Mouse (Mus musculus) urinary bladder, adult 2 months (tissue): ENCODE data around the gene Ndufaf3. TPM values are rescaled to one million over a fixed set of nuclear protein-coding genes. Genes with fewer than 3 reads are reported as not detected.
A peak's percentile ranks its signal among the peaks of the same experiment; 100 is the strongest.

Experiments
- DNase-seq: peaks from one replicate; pipeline ENCODE4 v3.0.0; 2022; ENCODE audit warnings: low spot score
- polyA plus RNA-seq: library from polyadenylated mRNA; depleted of rRNA; stranded (reverse); fragments of >200 nt; gene quantifications from 2 replicates; pipeline ENCODE4 v1.2.3, GENCODE M21; 2012

The Ndufaf3 gene
- polyA plus RNA-seq, 1 experiment, result 33.6 TPM

DNA sequence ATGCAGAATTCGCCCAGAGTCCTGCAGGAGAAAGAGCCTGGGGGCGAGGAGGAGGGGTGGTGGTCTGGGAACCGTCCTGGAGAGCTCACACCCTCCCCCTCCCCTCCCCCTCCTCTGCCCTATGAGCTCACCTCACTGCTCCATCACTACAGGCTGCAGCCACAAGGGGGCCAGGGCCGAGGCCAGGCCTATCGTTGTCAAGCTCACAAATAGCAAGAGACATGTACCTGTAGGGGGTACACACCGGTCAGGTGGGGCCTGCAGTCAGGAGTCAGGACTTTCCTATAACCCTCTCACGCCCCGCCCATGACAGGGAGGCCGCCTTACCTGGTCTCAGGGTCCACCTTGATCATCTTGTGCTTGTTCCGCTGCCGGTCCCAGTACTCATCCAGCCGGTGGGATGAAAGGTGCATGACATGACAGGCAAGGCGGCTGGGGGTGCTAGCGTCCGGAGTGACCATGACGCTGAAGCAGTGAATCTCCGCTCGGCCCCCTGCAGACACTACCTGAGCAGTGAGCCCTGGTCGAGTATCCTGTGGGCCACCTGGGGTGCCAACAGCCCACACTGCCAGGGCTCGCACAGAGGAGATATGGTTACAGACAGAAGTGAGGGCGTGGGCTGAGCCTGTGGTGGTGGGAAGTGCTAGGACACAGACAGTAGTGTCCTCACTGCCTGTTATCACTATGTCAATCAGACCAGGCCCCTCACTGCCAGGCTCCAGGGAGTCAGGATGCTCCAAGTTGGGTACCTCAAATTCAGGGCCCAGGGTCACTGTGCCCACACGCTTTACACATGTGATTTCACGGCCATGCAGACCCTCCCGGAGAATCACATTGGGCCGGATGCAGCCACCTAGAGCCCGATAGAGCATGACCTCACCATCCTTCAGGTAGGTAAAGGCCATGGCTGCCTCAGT, 6.8 kb upstream of the Ndufaf3 start:
- DNase-seq, result no peak

GRCm38 (mm10) chr9:108572321-108572720, 5.1 kb upstream of the Ndufaf3 start:
- no peak for DNase-seq

DNA sequence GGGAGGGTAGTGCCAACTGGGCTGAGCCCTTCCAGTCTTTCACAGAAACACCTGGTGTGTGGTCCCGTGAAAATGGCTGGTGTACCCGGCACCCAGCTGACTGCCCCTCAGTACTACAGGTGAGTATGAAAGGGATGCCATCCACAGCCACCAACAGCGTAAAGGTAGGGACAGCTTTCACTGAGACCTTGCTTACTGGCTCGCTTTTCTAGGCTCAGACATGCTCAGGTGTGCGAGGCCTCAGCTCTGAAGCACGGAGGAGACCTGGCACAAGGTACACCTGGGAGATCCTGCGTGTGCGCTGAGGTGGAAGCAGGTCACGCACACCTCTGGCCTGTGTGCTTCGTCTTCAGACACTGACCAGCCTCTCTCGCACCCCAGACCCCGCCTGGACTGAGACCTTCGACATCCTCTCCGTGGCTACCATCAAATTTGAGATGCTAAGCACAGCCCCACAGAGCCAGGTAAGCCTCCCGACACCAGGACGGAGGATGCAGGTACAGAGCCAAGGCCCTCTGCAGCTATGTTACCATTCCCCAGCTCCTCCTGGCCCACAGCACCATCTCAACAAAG, 4.3 kb upstream of the Ndufaf3 start:
- no peak for DNase-seq

DNA sequence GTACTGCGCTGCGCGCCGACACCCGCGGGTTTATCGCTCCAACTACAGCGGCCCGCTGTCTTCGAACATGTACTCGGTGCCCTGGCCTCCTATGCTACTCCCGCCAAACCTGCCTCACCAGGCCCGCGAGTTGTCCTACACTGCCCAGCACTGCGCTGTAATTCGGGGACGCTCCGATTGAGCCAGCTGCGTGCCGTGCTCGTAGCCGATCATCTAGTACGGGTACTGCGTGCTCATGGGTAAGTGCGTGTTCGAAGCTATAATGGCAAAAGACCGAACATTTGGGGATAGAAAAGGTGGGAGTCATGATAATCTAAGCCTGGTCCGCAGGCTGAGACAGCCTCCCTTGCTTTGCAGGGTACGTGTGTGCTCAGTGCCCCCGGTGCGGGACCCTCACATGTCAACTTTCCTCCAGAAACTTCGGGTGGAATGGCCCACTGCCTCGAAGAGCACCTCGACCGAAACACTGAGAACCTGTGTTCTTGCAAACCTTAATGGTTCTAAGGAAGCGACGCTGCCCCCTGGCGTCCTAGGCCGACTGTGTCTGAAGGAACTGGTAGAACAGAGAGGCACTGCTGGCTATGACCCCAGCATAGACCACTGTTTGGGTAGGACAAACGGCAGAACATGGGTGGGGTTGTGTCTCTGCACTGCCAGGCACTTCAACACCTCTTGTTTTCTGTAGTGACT, 3.1 kb upstream of the Ndufaf3 start:
- no peak for DNase-seq

GRCm38 (mm10) chr9:108569381-108570206, 2.4 kb upstream of the Ndufaf3 start, which contains the start of gene Dalrd3:
Gene Dalrd3, plus strand, starts transcription at chr9:108569886.
- DNase-seq, result peak; percentile 66

GRCm38 (mm10) chr9:108568511-108568921, 1.3 kb upstream of the Ndufaf3 start:
- no peak for DNase-seq

DNA sequence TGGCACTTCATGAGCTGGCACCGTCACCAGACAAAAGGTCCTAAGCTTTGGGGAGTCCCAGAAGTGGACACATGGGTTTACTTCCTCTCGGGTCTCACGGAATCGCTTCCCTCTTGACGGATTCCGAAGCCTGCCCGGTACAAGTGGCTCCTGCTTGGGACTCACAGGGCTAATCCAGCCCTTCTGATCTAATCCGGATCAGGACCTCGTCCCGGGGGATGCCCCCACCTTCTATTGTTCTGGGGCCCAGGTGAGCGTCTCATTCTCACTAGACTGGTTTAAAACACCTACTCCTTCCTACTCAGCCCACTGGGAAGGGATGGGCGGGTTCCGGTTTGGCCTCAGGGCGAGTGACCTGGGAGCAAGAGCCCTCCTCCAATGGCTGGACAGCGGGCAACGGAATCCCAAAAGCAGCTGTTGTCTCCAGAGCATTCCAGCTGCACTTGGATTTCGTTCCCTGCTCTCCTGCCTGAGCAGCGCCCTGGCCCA, 741 bp upstream of the Ndufaf3 start:
- no peak for DNase-seq

GRCm38 (mm10) chr9:108565881-108566814, 1.1 kb downstream of the Ndufaf3 start:
- DNase-seq, result no peak

GRCm38 (mm10) chr9:108564131-108564530, 3.1 kb downstream of the Ndufaf3 start:
- DNase-seq, result no peak

- no peak for DNase-seq
These were observed 3.6 kb downstream of the Ndufaf3 start for GRCm38 (mm10) chr9:108563671-108564070.

DNA sequence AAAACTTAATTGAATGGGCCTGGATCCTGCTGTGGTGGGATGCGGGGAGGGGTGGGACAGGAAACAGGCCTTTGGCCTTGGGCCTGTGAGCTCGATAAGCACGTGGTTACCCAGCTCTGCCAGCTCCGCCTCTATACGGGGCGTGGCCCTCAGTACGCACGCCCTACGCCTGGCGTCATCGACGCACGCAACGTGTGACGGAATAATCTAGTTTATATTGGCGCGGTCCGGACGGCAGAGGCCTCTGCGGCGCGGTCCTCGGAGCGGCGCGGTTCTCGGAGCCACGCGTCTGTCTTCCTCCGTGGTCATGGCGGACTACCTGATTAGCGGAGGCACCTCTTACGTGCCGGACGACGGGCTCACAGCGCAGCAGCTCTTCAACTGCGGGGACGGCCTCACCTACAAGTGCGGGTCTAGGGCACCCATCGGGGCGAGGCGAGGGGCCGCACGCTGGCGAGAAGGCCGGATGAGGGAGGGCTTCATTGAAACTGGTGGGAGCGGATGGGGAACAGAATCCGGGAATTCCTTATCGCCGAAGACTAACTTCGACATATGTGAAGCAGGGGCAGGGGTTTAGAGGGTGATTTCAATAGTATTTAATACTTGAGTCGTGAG, 6.9 kb downstream of the Ndufaf3 start, which contains the start of gene Impdh2:
Gene Impdh2, plus strand, starts transcription at position 60 of the 615 bp plus-strand sequence.
- DNase-seq, result peak; percentile 75

- DNase-seq, result no peak
These were observed 8.1 kb downstream of the Ndufaf3 start for GRCm38 (mm10) chr9:108559169-108559568.

GRCm38 (mm10) chr9:108546875-108547274, 20.4 kb downstream of the Ndufaf3 start:
- DNase-seq, result no peak

GRCm38 (mm10) chr9:108545986-108546385, 21.2 kb downstream of the Ndufaf3 start:
- DNase-seq, result no peak

GRCm38 (mm10) chr9:108540846-108541245, 26.4 kb downstream of the Ndufaf3 start:
- no peak for DNase-seq

GRCm38 (mm10) chr9:108531496-108531895, 35.7 kb downstream of the Ndufaf3 start:
- DNase-seq, result no peak

DNA sequence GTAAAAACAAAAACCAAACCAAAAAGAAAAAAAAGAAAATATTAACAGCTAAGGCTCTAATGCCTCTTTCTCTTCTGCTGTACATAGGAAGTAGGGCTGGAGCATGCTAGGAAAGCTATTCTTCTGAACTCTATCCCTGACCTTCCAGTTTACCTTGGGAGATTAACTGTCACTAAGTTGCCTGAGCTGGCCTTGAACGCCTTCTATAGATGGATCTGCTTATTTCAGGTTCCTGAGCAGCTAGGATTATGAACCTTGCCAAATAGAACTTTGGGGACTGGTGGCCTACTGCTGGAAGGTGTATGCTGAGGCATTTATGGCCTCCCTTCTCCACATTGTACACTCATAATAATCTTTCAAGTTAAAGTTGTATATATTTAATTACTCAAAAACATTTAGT, 36.3 kb downstream of the Ndufaf3 start:
- no peak for DNase-seq

DNA sequence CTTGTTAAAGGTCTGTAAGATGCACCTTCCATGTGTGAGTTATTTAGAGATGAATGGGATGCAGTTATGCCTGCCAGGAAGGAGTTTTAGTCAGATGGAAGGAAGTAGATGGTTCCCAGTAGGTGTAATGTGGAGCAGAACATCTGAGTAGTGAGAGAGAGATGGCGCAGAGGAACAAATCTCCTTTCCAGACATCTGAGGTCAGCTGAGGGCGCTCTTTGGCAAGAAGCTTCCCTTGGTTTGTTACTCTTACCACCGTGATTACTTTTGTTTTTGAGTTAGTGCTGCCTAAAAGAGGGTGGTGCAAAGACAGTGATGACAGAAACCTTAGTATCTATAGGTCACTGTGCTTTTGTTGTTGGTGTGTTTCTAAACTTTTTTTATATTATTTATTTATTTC, 41.8 kb downstream of the Ndufaf3 start:
- DNase-seq, result no peak

DNA sequence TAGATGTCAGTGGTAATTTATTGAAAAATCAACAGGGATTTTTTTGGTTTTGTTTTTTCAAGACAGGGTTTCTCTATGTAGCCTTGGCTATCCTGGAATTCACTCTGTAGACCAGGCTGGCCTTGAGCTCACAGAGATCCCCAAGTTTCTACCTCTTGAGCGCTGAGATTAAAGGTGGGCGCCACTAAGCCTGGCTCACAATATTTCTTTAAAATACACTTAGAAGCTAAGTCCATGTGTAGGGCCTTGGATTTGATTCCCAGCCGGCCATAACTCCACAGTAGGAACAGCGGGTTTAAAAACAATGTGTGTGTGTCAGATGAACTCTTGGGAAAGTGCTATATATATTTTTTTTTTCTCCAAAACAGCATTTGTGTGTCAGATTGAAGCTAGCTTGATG, 43.9 kb downstream of the Ndufaf3 start:
- DNase-seq, result no peak

DNA sequence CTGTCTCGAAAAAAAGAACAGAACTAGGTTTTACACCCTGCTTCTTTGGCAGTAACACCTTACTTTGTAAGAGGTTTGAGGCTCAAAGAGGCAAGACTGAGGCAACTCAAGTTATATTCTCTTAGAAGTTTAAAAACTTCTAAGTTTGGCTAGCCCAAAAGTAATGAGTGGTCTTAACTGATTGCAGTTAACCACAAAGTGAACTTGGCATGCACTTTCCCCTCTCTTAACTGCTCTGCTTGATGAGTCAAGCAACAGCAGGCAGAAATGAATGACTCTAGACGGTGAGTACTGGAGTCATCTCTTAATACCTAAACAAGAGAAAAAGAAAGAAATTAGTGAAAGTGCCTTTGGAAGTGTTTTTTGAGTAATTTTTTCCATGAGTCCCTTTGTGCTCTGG, 45.6 kb downstream of the Ndufaf3 start:
- DNase-seq, result no peak
